Mouse (Mus musculus): Measurements from ENCODE around the gene Ptgdr.
"Not testable (repeated sequence)": the region's sequence is repeated elsewhere in the genome, so short reads cannot be mapped to it uniquely, and the experiment has no call there.

Ptgdr gene

GRCm38 (mm10) chr14:44827736-44828135 is 31.4 kb downstream of the Ptgdr start:
- no peak overlapping the region for H3K4me3 ChIP-seq (replicated peaks; ENCODE audit: low read length)
- no peaks in the 10 kb centered on the region for H3K9me3 ChIP-seq (ENCODE audit: low read length)
- H3K36me3 ChIP-seq (ENCODE audit: insufficient read depth, low read length) = no peaks in the 10 kb centered on the region
- no peak for TF ChIP-seq POU5F1 (IDR thresholded peaks at IDR 0.05; ENCODE audit: borderline replicate concordance, low read length)
- TF ChIP-seq CTCF (conservative IDR thresholded peaks at IDR 0.05; ENCODE audit: low read length) = no peak; the same call in 1 of the 2 replicates
- no peak for TF ChIP-seq NANOG (IDR thresholded peaks at IDR 0.05; ENCODE audit: borderline replicate concordance, low read length)
- H3K27me3 ChIP-seq (ENCODE audit: insufficient read depth, low read length) = no peaks in the 10 kb centered on the region
- no peaks in the 10 kb centered on the region for H3K4me1 ChIP-seq (replicated peaks; ENCODE audit: low read depth, low read length)

GRCm38 (mm10) chr14:44821177-44822057 is 37.8 kb downstream of the Ptgdr start:
- no peak overlapping the region for H3K4me3 ChIP-seq (replicated peaks; ENCODE audit: low read length)
- H3K27me3 ChIP-seq (ENCODE audit: insufficient read depth, low read length) = no peaks in the 10 kb centered on the region
- TF ChIP-seq NANOG (IDR thresholded peaks at IDR 0.05; ENCODE audit: borderline replicate concordance, low read length) (no peak), CTCF (conservative IDR thresholded peaks at IDR 0.05; ENCODE audit: low read length) (no peak)
- H3K4me1 ChIP-seq (replicated peaks; ENCODE audit: low read depth, low read length) = no peaks in the 10 kb centered on the region
- H3K36me3 ChIP-seq (ENCODE audit: insufficient read depth, low read length) = no peaks in the 10 kb centered on the region
- H3K9me3 ChIP-seq (ENCODE audit: low read length) = no peaks in the 10 kb centered on the region

- not testable (repeated sequence) for H3K4me3 ChIP-seq (replicated peaks; ENCODE audit: low read length); H3K36me3 ChIP-seq (ENCODE audit: insufficient read depth, low read length); H3K9me3 ChIP-seq (ENCODE audit: low read length); H3K4me1 ChIP-seq (replicated peaks; ENCODE audit: low read depth, low read length); H3K27me3 ChIP-seq (ENCODE audit: insufficient read depth, low read length)
Observed at GRCm38 (mm10) chr14:44813152-44813551, 46.0 kb downstream of the Ptgdr start.
